Mouse (Mus musculus) left cerebral cortex, postnatal 25 days (tissue): ENCODE measurements around the gene Ltc4s. TPM values are rescaled to one million over a fixed set of nuclear protein-coding genes. Genes with fewer than 3 reads are reported as not detected.

Experiments used
- DNase-seq, 2 experiments: peaks; one replicate each; pipeline ENCODE4 v3.0.0; 2022; ENCODE audit warnings: low spot score in 2 of 2, mixed read lengths in 1 of 2
- intact Hi-C: fragments of 180-260 bp; cut with DNase I; formaldehyde crosslinking; loops from one replicate; pipeline ENCODE4 v1.15.1; 2025
- total RNA-seq, 2 experiments: library from RNA; stranded (reverse); gene quantifications; 2 replicates each; pipeline ENCODE4 v1.2.3; 2021

Gene Ltc4s
- total RNA-seq, 2 experiments from 2014 or later = 8.4 to 8.7 TPM

- intact Hi-C loops = no loop called here
- DNase-seq = no peak
Observed at GRCm38 (mm10) chr11:50227226-50227625, 11.2 kb downstream of the Ltc4s start.

DNA sequence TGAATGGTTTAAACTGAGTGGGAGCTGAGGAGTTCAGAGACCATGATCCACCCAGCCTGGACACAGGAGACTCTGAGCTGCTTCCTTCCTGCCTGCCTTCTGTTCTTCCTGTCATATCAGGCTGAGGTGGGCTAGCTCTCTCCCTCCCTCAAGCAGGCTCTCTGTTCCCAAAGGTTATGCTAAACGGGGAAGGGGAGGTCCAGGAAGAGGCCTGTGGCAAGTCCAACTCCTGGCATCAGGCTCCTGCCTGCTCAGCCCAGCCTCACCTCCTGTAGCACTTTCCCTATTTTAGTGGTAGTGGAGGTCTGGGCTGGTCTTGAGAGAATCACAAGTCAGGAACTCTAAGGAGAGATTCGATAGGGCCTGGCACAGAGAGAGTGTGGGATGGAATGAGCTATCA is 12.0 kb downstream of the Ltc4s start:
- no peak for DNase-seq
- intact Hi-C loops = no loop called here

GRCm38 (mm10) chr11:50225611-50226378 is 12.6 kb downstream of the Ltc4s start:
- DNase-seq = peak in 1 of 2 experiments; percentile 41

DNA sequence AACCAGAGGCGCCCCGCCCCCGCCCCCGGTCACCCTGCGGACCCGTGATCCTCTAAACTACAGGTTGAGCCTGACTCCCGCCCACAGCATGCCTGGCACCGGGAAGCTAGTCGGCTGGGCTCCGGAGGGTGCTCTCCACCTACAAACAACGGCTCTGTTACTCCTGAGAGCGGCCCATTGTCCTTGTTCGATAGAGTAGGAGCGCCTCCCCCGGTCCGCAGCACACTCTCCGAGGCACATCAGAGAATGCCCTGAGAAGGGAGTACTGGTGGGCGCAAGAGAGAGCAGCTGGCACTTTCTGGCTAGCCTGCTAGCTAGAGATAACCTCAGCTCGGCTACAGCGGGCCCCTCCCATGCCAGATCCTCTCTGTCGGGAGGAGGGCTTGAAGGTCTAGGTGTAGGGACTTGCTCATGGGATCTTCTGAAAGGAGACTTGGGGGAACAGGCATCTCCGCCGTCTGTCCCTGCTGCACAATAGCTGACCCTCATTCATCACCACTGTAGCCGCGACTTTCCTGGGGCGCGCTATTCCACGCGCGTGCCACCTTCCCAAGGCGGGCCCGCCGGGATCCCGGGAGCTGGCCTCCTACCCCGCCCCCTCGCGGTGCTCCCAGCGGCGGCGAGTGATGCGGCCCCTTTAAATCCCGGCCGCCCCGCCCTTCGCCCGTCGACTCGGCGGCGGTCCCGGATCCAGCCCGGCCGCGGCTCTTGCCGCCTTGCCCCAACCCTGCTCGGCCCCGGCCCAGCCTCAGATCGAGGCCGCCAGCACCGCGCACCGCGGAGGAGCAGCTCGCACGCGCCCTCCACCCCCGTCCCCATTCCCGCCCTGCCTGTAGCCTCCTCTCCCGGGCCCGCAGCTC is 13.5 kb downstream of the Ltc4s start:
- intact Hi-C loops = loop anchor here (2.0 kb wide), 1 partner anchor 14 kb away; the partner anchor contains the start of genes Mgat4b and Sqstm1

More at GRCm38 (mm10) chr11:50225611-50226378, 12.6 kb downstream of the Ltc4s start:
- intact Hi-C loops = loop anchor here (2.0 kb wide), 1 partner anchor 15 kb away; the partner anchor contains the start of genes Mgat4b and Sqstm1

GRCm38 (mm10) chr11:50223783-50224662 is 14.4 kb downstream of the Ltc4s start:
- DNase-seq = peak in 1 of 2 experiments; percentile 37
- intact Hi-C loops = loop anchor here (2.0 kb wide), 1 partner anchor 13 kb away; the partner anchor contains the start of genes Mgat4b and Sqstm1

More for the DNA sequence above, 13.5 kb downstream of the Ltc4s start:
- DNase-seq = peak; percentile 82 to 85

DNA sequence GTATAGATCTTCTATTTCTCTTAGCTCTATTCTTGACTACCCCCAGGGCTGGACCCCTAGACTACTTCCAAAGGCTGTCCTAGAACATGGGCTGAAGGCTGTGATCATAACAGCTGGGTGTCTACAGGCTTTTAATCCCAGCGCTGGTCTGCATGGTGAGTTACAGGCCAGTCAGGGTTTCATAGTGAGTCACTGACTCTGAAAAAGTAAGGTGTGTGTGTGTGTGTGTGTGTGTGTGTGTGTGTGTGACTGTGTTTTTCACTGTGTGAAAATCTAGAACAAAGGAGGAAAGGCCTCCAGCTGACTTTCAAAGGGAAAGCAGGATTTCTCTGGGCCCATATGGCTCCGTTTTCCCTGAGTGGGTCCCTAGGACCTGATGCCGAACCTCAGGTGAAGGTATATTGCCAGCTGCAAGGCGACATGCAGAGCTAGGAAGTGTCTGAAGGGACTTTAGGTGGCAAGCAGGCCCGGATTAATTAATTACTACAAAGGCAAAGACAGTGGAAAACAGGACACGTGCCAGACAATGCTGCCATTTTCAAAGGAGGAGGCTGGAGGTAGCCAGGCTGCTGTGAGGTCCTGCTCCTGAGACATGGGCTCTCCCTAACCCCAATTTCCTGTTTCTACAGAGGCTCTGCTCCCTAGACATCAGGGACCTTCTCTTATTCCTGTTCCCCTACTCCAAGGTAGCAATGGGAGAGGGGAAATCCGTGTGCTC is 15.7 kb downstream of the Ltc4s start:
- intact Hi-C loops = no loop called here
- no peak for DNase-seq

DNA sequence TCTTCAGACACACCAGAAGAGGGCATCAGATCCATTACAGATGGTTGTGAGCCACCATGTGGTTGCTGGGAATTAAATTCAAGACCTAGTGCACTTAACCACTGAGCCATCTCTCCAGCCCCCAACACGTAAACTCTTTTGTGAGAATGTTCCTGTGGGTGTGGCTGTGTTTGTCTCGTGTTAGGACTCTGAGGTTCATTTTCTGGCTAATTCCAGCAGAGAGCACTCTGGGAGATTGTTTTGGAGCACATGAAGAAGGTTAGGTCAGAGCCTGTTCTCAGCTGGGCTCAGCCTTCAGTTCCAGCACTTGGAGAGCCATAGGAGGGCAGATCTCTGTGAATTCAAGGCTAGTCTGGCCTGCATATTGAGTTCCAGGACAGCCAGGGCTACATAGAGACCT is 18.6 kb downstream of the Ltc4s start:
- intact Hi-C loops = no loop called here
- DNase-seq = no peak

DNA sequence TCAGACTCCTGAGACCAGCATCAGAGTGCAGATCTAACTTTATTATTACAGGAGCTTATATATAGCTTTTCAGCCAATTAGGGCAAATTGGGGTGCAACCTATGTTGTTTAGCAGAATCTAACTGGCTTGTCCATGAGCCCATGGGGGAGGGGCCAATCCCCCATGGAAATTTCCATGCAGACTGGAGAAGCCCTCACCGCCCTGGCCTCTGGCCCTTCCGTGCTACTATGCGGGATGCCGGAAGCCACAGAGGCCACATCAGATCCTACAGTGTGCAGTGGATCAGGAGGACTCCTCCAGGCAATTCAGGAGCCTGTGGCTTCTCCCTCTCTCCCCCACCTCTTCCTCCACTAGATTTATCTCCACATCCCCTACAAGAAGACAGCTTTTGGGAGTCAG is 20.6 kb downstream of the Ltc4s start:
- intact Hi-C loops = no loop called here
- no peak for DNase-seq

DNA sequence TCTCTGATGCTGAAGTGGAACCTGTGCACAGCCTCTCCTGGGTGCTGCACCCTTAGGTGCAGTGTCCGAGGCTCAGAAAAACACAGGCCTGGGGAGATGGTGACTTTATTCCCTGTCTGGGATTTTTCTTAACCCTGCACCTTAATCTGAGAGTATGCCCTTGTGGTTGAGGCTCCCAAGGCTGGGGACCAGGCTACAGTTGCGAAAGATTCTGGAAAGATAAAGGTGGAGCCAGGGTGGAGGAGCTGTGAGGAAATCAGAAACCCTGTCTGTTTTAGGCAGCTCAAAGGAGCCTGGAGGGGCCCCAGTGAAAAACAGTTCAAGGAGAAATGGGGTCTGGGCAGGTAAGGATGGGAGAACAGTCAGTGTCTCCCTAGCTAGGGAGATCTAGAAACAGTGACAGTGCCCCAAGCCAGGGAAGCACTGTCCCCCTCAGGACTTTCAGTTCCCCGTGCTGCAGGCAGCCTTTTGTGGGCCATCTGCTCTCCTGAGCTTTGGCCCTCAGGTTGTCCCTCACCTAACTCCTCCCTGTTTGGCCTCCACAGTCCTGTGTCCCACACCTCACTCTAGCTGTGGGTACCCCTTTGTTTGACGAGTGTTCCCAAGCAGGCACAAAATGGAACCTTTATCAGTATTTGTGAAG is 21.6 kb downstream of the Ltc4s start:
- intact Hi-C loops = no loop called here
- no peak for DNase-seq

- intact Hi-C loops = no loop called here
Observed at GRCm38 (mm10) chr11:50215633-50216032, 22.8 kb downstream of the Ltc4s start.

DNA sequence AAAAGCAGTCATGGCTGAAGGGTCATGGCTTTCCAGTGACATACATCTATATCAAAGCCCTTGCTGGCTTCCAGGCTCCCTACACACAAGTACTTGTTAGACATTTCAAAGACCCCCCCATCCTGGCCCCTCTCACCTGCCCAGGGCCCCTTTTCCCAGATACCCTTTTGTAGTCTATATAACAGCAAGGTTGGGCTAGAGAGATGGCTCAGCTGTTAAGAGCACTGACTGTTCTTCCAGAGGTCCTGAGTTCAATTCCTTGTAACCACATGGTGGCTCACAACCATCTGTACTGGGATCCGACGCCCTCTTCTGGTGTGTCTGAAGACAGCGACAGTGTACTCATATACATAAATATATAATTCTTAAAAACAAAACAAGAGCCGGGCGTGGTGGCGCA is 23.8 kb downstream of the Ltc4s start:
- intact Hi-C loops = no loop called here
- DNase-seq = no peak

More at GRCm38 (mm10) chr11:50215633-50216032, 22.8 kb downstream of the Ltc4s start:
- DNase-seq = no peak

DNA sequence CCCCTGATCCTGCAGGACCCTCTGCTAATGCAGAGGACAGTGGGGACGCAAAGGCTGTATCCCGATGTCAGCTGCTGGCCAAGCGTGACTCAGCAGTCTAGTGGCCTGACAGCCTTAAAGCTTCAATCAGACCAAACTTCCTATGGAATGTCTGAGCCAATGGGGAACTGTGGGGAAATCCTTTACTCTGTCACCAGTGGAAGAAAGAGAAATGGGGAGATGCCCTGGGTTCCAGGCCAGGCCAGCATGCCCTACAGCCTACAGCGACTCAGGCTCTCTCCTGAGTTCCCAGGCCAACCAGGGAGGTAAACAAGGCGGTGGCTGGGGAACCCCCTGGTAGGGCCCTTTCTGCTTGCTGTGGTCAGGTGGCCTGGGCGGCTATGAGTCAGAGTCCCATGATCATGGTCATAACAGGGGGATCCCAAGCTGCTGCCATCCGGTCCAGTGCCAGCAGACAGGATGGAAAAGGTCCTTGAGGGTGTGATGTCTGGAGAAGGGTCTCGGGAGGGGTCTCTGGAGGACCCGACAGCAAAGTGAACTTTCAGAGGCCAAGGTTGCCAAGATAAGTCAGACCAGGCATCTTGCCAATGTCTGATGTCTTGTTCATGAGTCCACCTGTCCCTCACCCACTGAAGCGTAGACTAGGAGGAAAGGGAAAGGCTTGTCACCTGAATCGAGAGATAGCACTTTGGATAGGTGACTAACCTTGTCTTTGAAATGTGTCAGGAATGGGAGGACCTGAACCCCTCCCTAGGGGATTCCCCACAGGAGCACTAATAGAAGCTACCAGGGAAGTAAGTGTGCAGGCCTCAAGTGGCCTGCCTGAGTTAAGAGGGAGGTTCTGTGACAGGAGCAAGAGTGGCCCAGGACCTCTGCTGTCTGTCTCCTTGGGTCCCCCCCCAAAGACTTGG is 25.3 kb downstream of the Ltc4s start:
- intact Hi-C loops = no loop called here
- peak in 1 of 2 experiments; percentile 57 for DNase-seq

GRCm38 (mm10) chr11:50212060-50212739 is 26.2 kb downstream of the Ltc4s start:
- intact Hi-C loops = no loop called here
- DNase-seq = no peak

DNA sequence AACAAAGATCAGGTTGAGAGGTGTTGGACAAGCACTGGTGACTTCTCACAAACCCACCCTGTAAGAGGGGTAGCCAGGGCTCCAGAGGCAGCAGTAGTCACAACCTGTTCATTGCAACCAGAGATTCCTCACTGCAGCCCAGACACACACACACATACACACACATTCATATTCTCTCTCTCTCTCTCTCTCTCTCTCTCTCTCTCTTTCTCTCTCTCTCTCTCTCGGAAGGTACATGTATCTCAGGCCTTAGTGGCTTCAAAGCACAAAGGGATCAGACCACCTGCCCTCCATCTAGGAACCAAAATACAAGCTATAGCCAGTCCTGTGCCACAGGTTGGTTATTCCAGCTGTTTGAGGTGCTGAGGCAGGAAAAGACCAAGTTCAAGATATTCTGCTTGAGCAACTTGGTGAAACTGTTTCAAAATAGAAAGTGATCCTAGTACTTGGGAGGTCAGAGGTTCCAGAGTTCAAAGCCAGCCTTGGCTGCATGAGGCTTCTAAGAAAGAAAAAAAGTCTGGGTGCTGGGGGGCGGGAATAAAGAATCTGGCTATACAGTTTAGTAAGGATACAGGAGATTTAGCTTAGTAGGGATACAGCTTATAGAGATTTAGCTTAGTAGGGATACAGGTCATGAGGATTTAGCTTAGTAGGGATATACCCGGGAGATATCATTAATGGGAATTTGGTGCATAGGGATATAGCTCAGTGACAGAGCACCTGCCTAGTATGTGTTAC is 26.9 kb downstream of the Ltc4s start:
- intact Hi-C loops = loop anchor here (2.0 kb wide), 1 partner anchor 13 kb away; no protein-coding TSS in a partner anchor
- no peak for DNase-seq

- peak; percentile 84 to 87 for DNase-seq
- intact Hi-C loops = loop anchor here (2.0 kb wide), 1 partner anchor 14 kb away; no protein-coding TSS in a partner anchor
Observed at GRCm38 (mm10) chr11:50210505-50211151, 27.8 kb downstream of the Ltc4s start, which contains the start of the genes Sqstm1 and Mgat4b. TSS of gene Sqstm1 (minus strand) at chr11:50210827. TSS of gene Mgat4b (plus strand) at chr11:50210890.
